Mouse (Mus musculus): ENCODE results near the gene Rtn1. TPM values are rescaled to one million over a fixed set of nuclear protein-coding genes. Genes with fewer than 3 reads are reported as not detected.

Gene Rtn1
- polyA plus RNA-seq, 1 experiment from 2014 or later = 505 TPM

DNA sequence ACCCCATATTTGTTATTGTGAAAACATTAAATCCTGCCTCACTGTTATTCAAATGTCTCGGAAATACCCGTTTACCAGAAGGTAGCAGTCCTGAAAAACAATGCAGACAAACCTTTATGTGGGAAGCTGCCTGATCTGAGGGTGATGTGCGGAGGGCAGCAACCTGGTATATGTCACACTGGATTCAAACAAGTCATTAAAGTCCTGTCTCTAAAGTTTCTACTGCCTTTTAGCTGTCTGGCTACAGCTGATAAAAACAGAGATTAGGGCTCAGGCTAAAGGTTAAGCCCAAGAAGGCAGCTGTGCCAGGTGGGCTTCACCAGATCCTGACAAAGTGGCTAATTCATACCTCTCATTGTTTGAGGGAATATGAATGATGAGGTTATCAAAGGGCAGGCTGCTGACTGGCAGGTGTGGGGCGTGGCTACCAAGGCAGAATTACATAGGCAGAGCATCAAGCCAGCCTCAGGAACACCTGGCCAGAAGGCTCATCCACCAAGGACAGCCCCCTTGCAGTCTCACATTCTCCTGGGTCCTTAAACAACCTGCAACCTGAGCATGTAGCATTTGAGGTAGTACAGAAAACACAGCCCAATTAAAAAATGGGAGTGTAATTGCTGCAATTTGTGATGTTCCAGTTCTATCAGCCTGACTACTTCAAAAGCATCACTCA, 121.4 kb downstream of the Rtn1 start:
- 75% methylated on average over 4 of the region's 4 CpGs for WGBS
- H3K27me3 ChIP-seq (ENCODE audit: control insufficient read depth, insufficient read depth, low read length) = no peaks in the 10 kb centered on the region
- H3K27ac ChIP-seq (ENCODE audit: low read depth, low read length) = no peak overlapping the region
- no peaks in the 10 kb centered on the region for H3K36me3 ChIP-seq (ENCODE audit: control insufficient read depth, insufficient read depth, low read length)
- H3K9ac ChIP-seq (ENCODE audit: low read depth, low read length) = no peak overlapping the region
- no peak for ATAC-seq (ENCODE audit: low FRiP score)
- H3K4me3 ChIP-seq (ENCODE audit: low read depth, low read length) = no peak overlapping the region
- no peak for DNase-seq (ENCODE audit: low spot score)
- H3K4me1 ChIP-seq (replicated peaks; ENCODE audit: control insufficient read depth, insufficient read depth, low read length) = no peaks in the 10 kb centered on the region
- H3K9me3 ChIP-seq (ENCODE audit: control insufficient read depth, low read length) = no peaks in the 10 kb centered on the region
- no peak overlapping the region for H3K4me2 ChIP-seq (replicated peaks; ENCODE audit: low read depth, low read length)

DNA sequence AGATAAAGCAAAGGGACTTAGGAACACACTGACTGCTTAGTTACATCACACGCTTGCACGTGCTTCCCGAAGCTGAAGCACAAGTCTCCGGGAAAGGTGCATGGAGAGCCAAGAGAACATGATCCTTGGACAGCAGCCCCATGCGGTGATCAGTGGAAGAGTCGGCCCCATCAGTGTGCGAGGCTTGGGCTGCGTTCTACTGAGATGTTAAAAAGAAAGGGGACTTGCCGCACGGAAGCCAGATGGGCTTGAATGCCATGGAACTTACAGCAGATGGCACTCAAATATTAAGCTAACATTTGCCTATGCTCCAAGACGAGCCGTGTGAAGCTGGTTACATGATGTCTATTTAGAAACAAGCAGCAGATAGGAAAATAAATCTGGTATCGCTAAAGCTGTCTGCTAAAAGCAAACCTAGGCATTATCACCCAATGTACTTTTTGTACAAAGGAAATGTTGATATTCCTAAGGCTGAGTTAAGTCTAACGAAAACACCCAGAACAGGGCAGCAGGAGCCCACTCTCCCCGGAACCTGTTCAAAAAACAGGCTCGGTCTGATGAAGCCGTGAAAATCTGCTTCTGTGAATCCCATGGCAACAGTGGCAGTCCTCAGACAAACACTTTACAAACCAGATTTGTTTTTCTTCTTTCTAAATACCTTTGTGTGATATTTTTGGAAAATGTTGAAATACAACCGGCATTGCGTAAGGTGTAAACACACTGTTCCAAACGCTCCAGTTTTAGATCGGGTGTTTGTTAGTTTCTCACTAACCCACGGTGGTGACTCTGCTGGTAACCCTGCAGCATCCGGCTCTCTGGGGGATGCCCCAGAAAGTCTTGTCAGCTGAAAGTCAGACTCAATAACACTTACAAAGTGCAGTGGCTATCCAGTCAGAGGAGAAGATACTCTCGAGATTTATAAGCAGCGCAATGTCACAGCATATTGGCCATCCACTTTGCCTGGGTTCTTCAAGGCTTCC, 123.2 kb downstream of the Rtn1 start:
- Histone ChIP-seq H3K4me3 (ENCODE audit: low read depth, low read length) (no peak overlapping the region), H3K9ac (ENCODE audit: low read depth, low read length) (no peak overlapping the region), H3K27me3 (ENCODE audit: control insufficient read depth, insufficient read depth, low read length) (no peaks in the 10 kb centered on the region), H3K27ac (ENCODE audit: low read depth, low read length) (no peak overlapping the region), H3K36me3 (ENCODE audit: control insufficient read depth, insufficient read depth, low read length) (no peaks in the 10 kb centered on the region), H3K9me3 (ENCODE audit: control insufficient read depth, low read length) (no peaks in the 10 kb centered on the region), H3K4me2 (replicated peaks; ENCODE audit: low read depth, low read length) (no peak overlapping the region), H3K4me1 (replicated peaks; ENCODE audit: control insufficient read depth, insufficient read depth, low read length) (no peaks in the 10 kb centered on the region)
- no peak for DNase-seq (ENCODE audit: low spot score)
- WGBS = 80% methylated on average over 25 of the region's 25 CpGs
- no peak for ATAC-seq (ENCODE audit: low FRiP score)

DNA sequence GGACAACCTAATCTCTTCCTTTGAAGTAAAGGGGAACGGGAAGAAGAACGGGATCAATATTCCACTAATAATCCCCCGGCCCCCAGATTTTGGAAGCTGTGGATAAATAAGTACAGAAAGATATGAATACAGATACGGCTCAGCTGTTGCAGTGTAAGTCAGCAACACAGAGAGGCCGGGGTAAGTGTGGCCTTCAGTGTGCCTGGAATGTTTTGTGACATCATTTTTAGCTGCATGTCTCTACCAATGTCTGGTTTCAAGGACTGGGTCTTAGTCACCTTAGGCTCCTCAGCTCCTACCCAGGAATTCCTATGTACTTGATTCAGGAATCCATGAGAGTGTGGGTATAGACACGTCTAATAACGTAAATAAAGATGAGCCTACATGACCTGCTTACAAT, 124.3 kb downstream of the Rtn1 start:
- ATAC-seq (ENCODE audit: low FRiP score) = no peak
- 93% methylated on average over 7 of the region's 7 CpGs for WGBS
- Histone ChIP-seq H3K4me3 (ENCODE audit: low read depth, low read length) (no peak overlapping the region), H3K4me1 (replicated peaks; ENCODE audit: control insufficient read depth, insufficient read depth, low read length) (no peaks in the 10 kb centered on the region), H3K27me3 (ENCODE audit: control insufficient read depth, insufficient read depth, low read length) (no peaks in the 10 kb centered on the region), H3K9ac (ENCODE audit: low read depth, low read length) (no peak overlapping the region), H3K9me3 (ENCODE audit: control insufficient read depth, low read length) (no peaks in the 10 kb centered on the region), H3K36me3 (ENCODE audit: control insufficient read depth, insufficient read depth, low read length) (no peaks in the 10 kb centered on the region), H3K4me2 (replicated peaks; ENCODE audit: low read depth, low read length) (no peak overlapping the region), H3K27ac (ENCODE audit: low read depth, low read length) (no peak overlapping the region)
- DNase-seq (ENCODE audit: low spot score) = no peak

DNA sequence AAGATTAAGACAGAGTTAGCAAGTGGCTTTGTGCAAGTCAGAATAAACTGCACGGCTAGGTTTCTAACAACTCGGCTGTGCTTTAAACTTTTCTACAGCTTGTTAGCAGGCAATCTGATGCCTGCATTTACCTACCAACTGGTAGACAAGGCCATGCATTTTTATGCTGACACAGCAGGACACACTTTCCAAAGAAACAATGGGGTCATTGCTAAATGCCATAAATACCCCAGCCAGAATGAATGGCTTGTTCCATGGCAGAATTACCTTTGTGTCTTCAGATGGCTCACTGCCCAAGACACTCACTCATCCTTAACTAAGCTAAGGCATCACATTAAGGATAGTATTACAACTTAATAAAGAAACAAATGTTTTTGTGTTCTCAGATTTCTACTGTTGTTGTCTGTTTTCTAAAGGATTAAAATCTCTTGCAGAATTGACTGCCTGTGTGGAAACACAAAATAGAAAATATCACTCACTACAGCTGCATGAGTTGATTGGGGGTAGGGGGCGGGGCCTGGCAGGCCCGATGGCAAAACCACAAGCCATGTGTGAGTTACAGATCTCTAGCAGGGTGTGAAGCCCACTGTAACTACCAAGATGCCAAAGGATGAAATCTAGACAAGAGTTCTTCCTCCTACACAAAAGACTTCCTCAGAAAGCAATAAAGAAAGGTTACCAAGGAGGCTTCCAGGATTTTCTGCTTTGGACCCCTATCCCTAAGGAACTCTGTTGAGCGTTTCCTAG, 129.6 kb downstream of the Rtn1 start:
- no peak overlapping the region for H3K4me3 ChIP-seq (ENCODE audit: low read depth, low read length)
- no peaks in the 10 kb centered on the region for H3K27me3 ChIP-seq (ENCODE audit: control insufficient read depth, insufficient read depth, low read length)
- no peaks in the 10 kb centered on the region for H3K4me1 ChIP-seq (replicated peaks; ENCODE audit: control insufficient read depth, insufficient read depth, low read length)
- WGBS = 75% methylated on average over 5 of the region's 5 CpGs
- no peaks in the 10 kb centered on the region for H3K36me3 ChIP-seq (ENCODE audit: control insufficient read depth, insufficient read depth, low read length)
- no peak for DNase-seq (ENCODE audit: low spot score)
- ATAC-seq (ENCODE audit: low FRiP score) = no peak
- no peaks in the 10 kb centered on the region for H3K9me3 ChIP-seq (ENCODE audit: control insufficient read depth, low read length)
- no peak overlapping the region for H3K9ac ChIP-seq (ENCODE audit: low read depth, low read length)
- H3K27ac ChIP-seq (ENCODE audit: low read depth, low read length) = no peak overlapping the region
- no peak overlapping the region for H3K4me2 ChIP-seq (replicated peaks; ENCODE audit: low read depth, low read length)

DNA sequence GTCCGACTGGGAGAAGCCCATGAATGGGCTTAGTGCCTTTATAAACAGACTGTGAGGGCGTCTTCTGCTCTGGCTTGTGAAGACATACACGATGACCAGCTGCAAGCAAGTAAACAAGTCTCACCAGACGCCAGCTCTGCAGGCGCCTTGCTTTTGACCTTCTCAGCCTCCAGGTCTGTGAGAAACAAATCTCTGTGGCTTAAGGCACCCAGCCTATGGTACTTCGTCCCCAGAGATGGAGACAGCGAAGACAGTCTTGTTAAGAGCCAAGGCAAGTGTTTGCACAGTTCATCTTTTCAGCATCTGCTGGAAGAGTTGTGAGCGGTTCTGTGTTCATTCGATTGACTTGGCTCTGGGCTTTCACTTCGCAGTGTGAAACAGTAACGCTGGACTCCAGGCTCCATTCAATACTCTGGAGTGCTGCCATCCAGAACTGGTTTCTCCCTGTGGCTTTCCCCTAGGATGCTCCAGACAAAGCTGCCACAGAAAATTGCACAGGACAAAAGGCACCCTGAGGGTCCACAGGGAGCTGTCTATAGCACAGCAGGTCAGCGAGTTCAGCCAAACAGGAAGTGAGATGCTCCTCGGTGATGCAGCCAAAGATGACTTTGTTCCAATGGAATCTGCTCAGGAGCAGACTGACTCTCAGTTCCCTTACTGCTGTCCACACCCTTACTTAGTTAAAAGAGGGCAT, 135.0 kb downstream of the Rtn1 start:
- no peak overlapping the region for H3K27ac ChIP-seq (ENCODE audit: low read depth, low read length)
- ATAC-seq (ENCODE audit: low FRiP score) = no peak
- no peaks in the 10 kb centered on the region for H3K27me3 ChIP-seq (ENCODE audit: control insufficient read depth, insufficient read depth, low read length)
- no peaks in the 10 kb centered on the region for H3K36me3 ChIP-seq (ENCODE audit: control insufficient read depth, insufficient read depth, low read length)
- H3K9ac ChIP-seq (ENCODE audit: low read depth, low read length) = no peak overlapping the region
- no peaks in the 10 kb centered on the region for H3K9me3 ChIP-seq (ENCODE audit: control insufficient read depth, low read length)
- H3K4me2 ChIP-seq (replicated peaks; ENCODE audit: low read depth, low read length) = no peak overlapping the region
- H3K4me3 ChIP-seq (ENCODE audit: low read depth, low read length) = no peak overlapping the region
- no peaks in the 10 kb centered on the region for H3K4me1 ChIP-seq (replicated peaks; ENCODE audit: control insufficient read depth, insufficient read depth, low read length)
- DNase-seq (ENCODE audit: low spot score) = no peak
- 62% methylated on average over 13 of the region's 13 CpGs for WGBS

DNA sequence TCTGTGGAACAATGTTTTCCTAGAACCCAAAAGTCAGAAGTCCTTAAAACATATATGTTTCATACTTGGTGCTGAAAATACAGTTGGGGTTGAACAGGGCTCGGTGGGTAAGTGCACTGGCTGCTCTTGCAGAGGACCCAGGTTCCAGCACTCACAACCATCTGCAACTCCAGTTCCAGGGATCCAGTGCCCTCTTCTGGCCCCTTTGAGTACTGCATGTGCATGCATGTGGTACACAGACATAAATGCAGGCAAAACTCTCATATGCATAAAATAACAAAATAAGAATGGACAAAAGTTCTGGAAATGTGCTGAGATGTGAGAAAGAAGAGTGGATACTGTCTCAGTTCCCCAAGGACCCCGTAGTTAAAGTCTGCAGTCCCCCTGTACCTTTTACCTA, 141.2 kb downstream of the Rtn1 start:
- WGBS = 83% methylated on average over 2 of the region's 2 CpGs
- Histone ChIP-seq H3K4me2 (replicated peaks; ENCODE audit: low read depth, low read length) (no peak overlapping the region), H3K36me3 (ENCODE audit: control insufficient read depth, insufficient read depth, low read length) (no peaks in the 10 kb centered on the region), H3K9ac (ENCODE audit: low read depth, low read length) (no peak overlapping the region), H3K4me1 (replicated peaks; ENCODE audit: control insufficient read depth, insufficient read depth, low read length) (no peaks in the 10 kb centered on the region), H3K27me3 (ENCODE audit: control insufficient read depth, insufficient read depth, low read length) (no peaks in the 10 kb centered on the region), H3K27ac (ENCODE audit: low read depth, low read length) (no peak overlapping the region), H3K4me3 (ENCODE audit: low read depth, low read length) (no peak overlapping the region), H3K9me3 (ENCODE audit: control insufficient read depth, low read length) (no peaks in the 10 kb centered on the region)
- ATAC-seq (ENCODE audit: low FRiP score) = no peak
- peak; percentile 29 for DNase-seq (ENCODE audit: low spot score)

DNA sequence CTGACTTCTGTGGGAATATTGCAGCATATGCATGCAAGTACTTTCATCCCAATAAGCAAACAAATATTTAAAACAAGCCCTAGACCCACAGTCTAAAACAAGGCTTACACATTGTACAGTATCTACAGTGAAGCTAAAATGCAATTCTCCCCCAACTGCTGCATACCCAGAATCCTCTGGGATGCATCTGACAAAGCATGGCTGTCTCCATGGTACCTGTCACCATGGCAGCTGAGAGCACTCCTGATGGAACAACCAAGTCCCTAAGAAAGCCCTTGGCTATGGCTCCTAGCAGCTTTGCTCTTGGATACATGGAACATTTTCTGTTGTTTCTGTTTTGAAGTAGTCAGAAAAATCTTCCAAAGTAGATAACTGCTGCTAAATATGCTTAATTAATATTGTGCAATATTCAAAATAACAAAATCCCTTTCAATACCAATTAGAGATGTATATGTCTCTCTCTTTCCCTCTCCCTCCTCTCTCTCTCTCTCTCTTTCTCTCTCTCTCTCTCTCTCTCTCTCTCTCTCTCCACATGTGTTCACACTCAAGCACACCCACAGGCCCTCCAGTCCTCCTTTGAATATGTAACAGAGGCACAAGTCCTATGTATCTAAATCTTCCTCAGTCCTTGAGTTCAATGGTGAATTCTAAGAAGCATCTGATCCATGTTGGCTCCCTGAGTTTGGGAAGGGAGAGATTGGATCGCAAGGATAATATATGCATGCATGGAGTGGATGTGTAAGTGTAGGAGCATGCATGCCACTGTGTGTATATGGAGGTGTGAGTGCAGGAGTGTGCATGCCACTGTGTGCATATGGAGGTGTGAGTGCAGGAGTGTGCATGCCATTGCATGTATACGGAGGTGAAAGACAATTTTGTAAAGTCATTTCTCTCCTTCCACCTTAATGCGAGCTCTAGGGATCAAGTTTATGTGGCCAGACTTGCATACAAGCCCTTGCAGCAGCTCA, 143.3 kb downstream of the Rtn1 start:
- Histone ChIP-seq H3K27ac (ENCODE audit: low read depth, low read length) (no peak overlapping the region), H3K9me3 (ENCODE audit: control insufficient read depth, low read length) (no peaks in the 10 kb centered on the region), H3K9ac (ENCODE audit: low read depth, low read length) (no peak overlapping the region), H3K4me3 (ENCODE audit: low read depth, low read length) (no peak overlapping the region), H3K27me3 (ENCODE audit: control insufficient read depth, insufficient read depth, low read length) (no peaks in the 10 kb centered on the region), H3K36me3 (ENCODE audit: control insufficient read depth, insufficient read depth, low read length) (no peaks in the 10 kb centered on the region), H3K4me1 (replicated peaks; ENCODE audit: control insufficient read depth, insufficient read depth, low read length) (no peaks in the 10 kb centered on the region), H3K4me2 (replicated peaks; ENCODE audit: low read depth, low read length) (no peak overlapping the region)
- WGBS = 87% methylated on average over 3 of the region's 3 CpGs
- peak; percentile 70; the same call in 1 of the 2 replicates for ATAC-seq (ENCODE audit: low FRiP score)
- peak; percentile 73 for DNase-seq (ENCODE audit: low spot score)

Data from hindbrain, embryonic 11.5 days (tissue).